Mouse (Mus musculus) heart, embryonic 10.5 days (tissue): ENCODE results near the gene Med13l. TPM values are rescaled to one million over a fixed set of nuclear protein-coding genes. Genes with fewer than 3 reads are reported as not detected.

Experiments
- DNase-seq: peaks from one replicate; pipeline ENCODE4 v3.0.0-alpha.2; 2017; ENCODE audit warnings: low spot score
- H3K27ac ChIP-seq: fragments of 300-500 bp; sonication (generic); 2 replicates; pipeline ENCODE4 v1.5.1; 2016; ENCODE audit warnings: mild to moderate bottlenecking
- H3K27me3 ChIP-seq: fragments of 300-500 bp; sonication (generic); 2 replicates; pipeline ENCODE4 v1.6.1; 2016; ENCODE audit warnings: mild to moderate bottlenecking; ENCODE audit not compliant: poor library complexity, insufficient read depth, severe bottlenecking
- H3K36me3 ChIP-seq: fragments of 300-500 bp; sonication (generic); 2 replicates; pipeline ENCODE4 v1.6.1; 2016; ENCODE audit warnings: mild to moderate bottlenecking, moderate library complexity
- H3K4me1 ChIP-seq: fragments of 300-500 bp; sonication (generic); 2 replicates; pipeline ENCODE4 v1.6.1; 2016; ENCODE audit warnings: mild to moderate bottlenecking
- H3K4me3 ChIP-seq: fragments of 300-500 bp; sonication (generic); 2 replicates; pipeline ENCODE4 v1.5.1; 2016; ENCODE audit warnings: mild to moderate bottlenecking, moderate library complexity
- H3K9me3 ChIP-seq: fragments of 300-500 bp; sonication (generic); 2 replicates; pipeline ENCODE4 v1.6.1; 2016; ENCODE audit warnings: mild to moderate bottlenecking, moderate library complexity
- WGBS: fragments of 180-500 bp; shearing (Covaris S2); methylation state at CpG from one replicate; pipeline ENCODE4 v1.1.7; 2016; 5-methylcytosine and 5-hydroxymethylcytosine counted together
- polyA plus RNA-seq: library from polyadenylated mRNA; unstranded; fragments of >200 nt; fragmentation: Nextera tagmentation; extraction: Ambion mirVana; gene quantifications from 2 replicates; pipeline ENCODE4 v1.2.1, GENCODE M21; 2016

The Med13l gene
- polyA plus RNA-seq, 1 experiment from 2014 or later = 10.0 TPM

GRCm38 (mm10) chr5:118797811-118798210, 237.3 kb downstream of the Med13l start:
- Histone ChIP-seq H3K27ac (no peak overlapping the region), H3K4me3 (no peak overlapping the region), H3K36me3 (no peaks in the 10 kb centered on the region), H3K4me1 (peaks cover 10% of the 10 kb centered on the region), H3K27me3 (peaks cover 6% of the 10 kb centered on the region; the same call in 1 of the 2 replicates), H3K9me3 (no peaks in the 10 kb centered on the region)
- no peak for DNase-seq
- WGBS = 86% methylated on average over 11 of the region's 11 CpGs

GRCm38 (mm10) chr5:118801592-118801991, 241.1 kb downstream of the Med13l start:
- Histone ChIP-seq H3K4me1 (peaks cover 10% of the 10 kb centered on the region), H3K36me3 (no peaks in the 10 kb centered on the region), H3K27ac (no peak overlapping the region), H3K27me3 (no peaks in the 10 kb centered on the region), H3K9me3 (no peaks in the 10 kb centered on the region), H3K4me3 (no peak overlapping the region)
- DNase-seq = no peak
- WGBS = 33% methylated on average over 5 of the region's 5 CpGs

GRCm38 (mm10) chr5:118802036-118802435, 241.6 kb downstream of the Med13l start:
- H3K4me3 ChIP-seq = no peak overlapping the region
- no peak for DNase-seq
- 85% methylated on average over 7 of the region's 7 CpGs for WGBS
- H3K4me1 ChIP-seq = peaks cover 10% of the 10 kb centered on the region
- no peaks in the 10 kb centered on the region for H3K36me3 ChIP-seq
- H3K27me3 ChIP-seq = no peaks in the 10 kb centered on the region
- no peaks in the 10 kb centered on the region for H3K9me3 ChIP-seq
- H3K27ac ChIP-seq = no peak overlapping the region

DNA sequence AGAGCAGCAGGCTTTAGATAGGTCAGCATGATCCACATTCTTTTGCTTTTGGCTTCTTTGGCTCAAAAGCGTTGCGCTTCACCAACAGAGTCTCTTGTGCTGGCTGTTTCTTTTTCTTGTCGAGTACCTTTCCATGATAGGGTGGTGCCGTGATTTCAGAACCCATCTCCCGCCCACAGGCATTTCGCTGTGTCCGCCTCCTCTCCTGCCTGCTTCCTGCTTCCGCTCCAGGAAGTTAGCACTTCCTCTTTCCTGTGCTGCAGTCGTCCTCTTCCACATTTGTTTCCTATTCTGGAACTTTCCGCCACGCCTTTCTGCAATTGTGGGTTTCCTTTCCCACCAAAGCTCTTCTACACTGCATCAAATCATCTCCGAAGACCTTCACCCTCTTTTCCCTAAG, 248.5 kb downstream of the Med13l start:
- Histone ChIP-seq H3K4me1 (peaks cover 20% of the 10 kb centered on the region), H3K9me3 (no peaks in the 10 kb centered on the region), H3K27me3 (0 out of 2 replicates have a peak, but pooled peaks cover 6% of the 10 kb centered on the region), H3K36me3 (no peaks in the 10 kb centered on the region), H3K4me3 (no peak overlapping the region), H3K27ac (no peak overlapping the region)
- 78% methylated on average over 12 of the region's 12 CpGs for WGBS
- DNase-seq = no peak

- Histone ChIP-seq H3K27ac (no peak overlapping the region), H3K4me1 (peaks cover 26% of the 10 kb centered on the region), H3K9me3 (no peaks in the 10 kb centered on the region), H3K4me3 (no peak overlapping the region), H3K36me3 (no peaks in the 10 kb centered on the region), H3K27me3 (0 out of 2 replicates have a peak, but pooled peaks cover 6% of the 10 kb centered on the region)
- DNase-seq = no peak
- WGBS = 81% methylated on average over 5 of the region's 5 CpGs
Measured at GRCm38 (mm10) chr5:118809588-118809987, 249.1 kb downstream of the Med13l start.

GRCm38 (mm10) chr5:118811690-118812089, 251.2 kb downstream of the Med13l start:
- WGBS = 49% methylated on average over 5 of the region's 5 CpGs
- H3K4me1 ChIP-seq = peaks cover 26% of the 10 kb centered on the region
- H3K9me3 ChIP-seq = no peaks in the 10 kb centered on the region
- H3K27me3 ChIP-seq = 0 out of 2 replicates have a peak, but pooled peaks cover 10% of the 10 kb centered on the region
- no peak for DNase-seq
- H3K4me3 ChIP-seq = no peak overlapping the region
- no peak overlapping the region for H3K27ac ChIP-seq
- H3K36me3 ChIP-seq = no peaks in the 10 kb centered on the region

GRCm38 (mm10) chr5:118812421-118812820, 251.9 kb downstream of the Med13l start:
- 0 out of 2 replicates have a peak overlapping the region, but pooled peaks have one; percentile 29 for H3K27ac ChIP-seq
- 54% methylated on average over 9 of the region's 9 CpGs for WGBS

GRCm38 (mm10) chr5:118812947-118813401, 252.5 kb downstream of the Med13l start:
- H3K27ac ChIP-seq = peak overlapping the region; percentile 29; the same call in 1 of the 2 replicates
- DNase-seq = no peak
- H3K9me3 ChIP-seq = no peaks in the 10 kb centered on the region
- WGBS = 38% methylated on average over 7 of the region's 7 CpGs
- no peaks in the 10 kb centered on the region for H3K36me3 ChIP-seq
- H3K4me1 ChIP-seq = peaks cover 26% of the 10 kb centered on the region
- no peak overlapping the region for H3K4me3 ChIP-seq
- 0 out of 2 replicates have a peak, but pooled peaks cover 10% of the 10 kb centered on the region for H3K27me3 ChIP-seq

More at GRCm38 (mm10) chr5:118812421-118812820, 251.9 kb downstream of the Med13l start:
- 0 out of 2 replicates have a peak, but pooled peaks cover 10% of the 10 kb centered on the region for H3K27me3 ChIP-seq
- no peak overlapping the region for H3K4me3 ChIP-seq
- DNase-seq = no peak
- H3K9me3 ChIP-seq = no peaks in the 10 kb centered on the region
- peaks cover 26% of the 10 kb centered on the region for H3K4me1 ChIP-seq
- H3K36me3 ChIP-seq = no peaks in the 10 kb centered on the region

GRCm38 (mm10) chr5:118814052-118814451, 253.6 kb downstream of the Med13l start:
- no peaks in the 10 kb centered on the region for H3K36me3 ChIP-seq
- no peak overlapping the region for H3K27ac ChIP-seq
- 0 out of 2 replicates have a peak, but pooled peaks cover 4% of the 10 kb centered on the region for H3K27me3 ChIP-seq
- peak; percentile 81 for DNase-seq
- 42% methylated on average over 6 of the region's 6 CpGs for WGBS
- peaks cover 26% of the 10 kb centered on the region for H3K4me1 ChIP-seq
- no peaks in the 10 kb centered on the region for H3K9me3 ChIP-seq
- no peak overlapping the region for H3K4me3 ChIP-seq
